Mouse (Mus musculus): ENCODE data around the gene Usp44. TPM values are rescaled to one million over a fixed set of nuclear protein-coding genes. Genes with fewer than 3 reads are reported as not detected.
"Not testable (repeated sequence)": the region's sequence is repeated elsewhere in the genome, so short reads cannot be mapped to it uniquely, and the experiment has no call there.

The Usp44 gene
- 1.3 and 1.9 TPM in 2 replicates for polyA plus RNA-seq (2014; fragmentation: Nextera tagmentation; extraction: Ambion mirVana)

DNA sequence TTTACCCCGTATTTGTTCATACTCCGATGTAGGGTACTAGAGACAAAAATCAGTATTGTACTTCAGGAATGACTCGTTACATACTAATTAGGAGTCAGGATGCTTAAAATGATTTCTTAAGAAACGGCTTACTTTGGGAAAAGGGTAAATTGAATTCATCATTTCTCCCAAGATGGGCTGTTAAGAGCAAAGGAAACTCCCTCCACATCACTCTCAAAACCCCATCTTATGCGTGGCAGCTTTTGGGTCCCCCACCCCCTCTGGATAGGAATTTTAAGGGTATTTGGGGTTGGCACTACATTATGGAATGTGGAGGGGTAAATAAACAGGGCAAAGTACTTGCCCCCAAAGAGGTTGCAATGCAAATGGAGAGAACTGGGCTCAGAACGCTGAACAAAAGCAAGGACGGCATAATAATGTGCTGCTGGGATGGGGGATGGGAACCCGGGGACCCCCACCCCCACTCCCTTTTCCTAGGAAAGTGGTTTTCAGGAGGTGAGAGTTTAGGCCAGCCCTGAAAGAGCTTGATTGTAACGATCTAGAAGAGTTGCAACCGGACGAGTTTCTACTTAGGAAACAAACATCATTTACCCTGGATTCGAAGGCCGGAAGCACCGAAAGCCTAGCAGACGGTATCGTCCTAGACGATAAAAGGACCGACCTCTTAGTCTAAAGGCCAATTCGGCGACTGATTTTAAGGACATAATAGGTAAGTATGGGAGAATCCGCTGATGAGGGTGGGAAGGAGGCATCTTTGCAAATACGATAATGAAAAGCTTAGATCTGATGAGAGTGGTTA lies at the start of gene Usp44:
Usp44 (plus strand) TSS at position 625 of the 799 bp plus-strand sequence.
- H3K9ac ChIP-seq (ENCODE audit: low read length), result no peak within 1 kb of the TSS
- 5% methylated on average over 22 of the region's 22 CpGs for WGBS

DNA sequence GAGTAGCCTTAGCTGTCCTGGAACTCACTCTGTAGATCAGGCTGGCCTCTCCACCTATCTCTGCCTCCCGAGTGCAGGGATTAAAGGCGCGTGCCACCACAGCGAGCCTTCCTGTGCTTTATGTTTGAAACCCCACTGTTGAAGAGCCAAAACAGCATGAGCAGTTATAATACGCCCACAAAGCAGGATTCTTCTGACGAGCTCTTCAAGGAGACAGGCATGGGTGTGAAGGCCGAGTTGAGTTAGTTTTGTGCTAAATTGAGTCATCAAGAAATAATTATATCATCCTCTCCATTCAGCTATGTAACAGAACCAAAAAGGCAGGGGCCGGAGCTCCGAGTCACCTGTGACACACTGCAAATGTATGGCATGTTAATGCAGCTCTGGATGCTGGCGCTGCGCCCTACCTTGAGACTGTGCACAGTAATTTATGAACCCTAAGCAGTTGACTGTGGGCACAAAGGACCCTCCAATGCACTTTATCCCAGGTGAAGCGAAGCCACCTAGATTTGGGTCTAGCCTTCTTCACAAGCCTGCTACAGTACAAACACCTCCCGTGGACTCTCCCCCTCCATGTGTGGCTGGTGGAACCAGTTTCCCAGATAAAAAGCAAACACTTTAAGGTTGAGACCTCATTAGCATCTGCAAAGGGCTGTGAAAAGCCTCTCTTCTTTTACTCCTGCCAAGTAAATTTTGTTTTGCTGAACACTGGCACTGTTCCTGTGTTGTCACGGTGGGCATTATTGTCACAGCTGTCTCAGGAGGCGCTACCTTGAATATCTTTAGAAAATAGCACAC lies 47.9 kb upstream of the Usp44 start:
- Histone ChIP-seq H3K9ac (ENCODE audit: low read length) (no peak overlapping the region), H3K27me3 (ENCODE audit: control insufficient read depth, insufficient read depth, low read length) (no peaks in the 10 kb centered on the region), H3K36me3 (ENCODE audit: control insufficient read depth, insufficient read depth, low read length) (no peaks in the 10 kb centered on the region), H3K4me1 (ENCODE audit: control insufficient read depth, insufficient read depth, low read length) (no peaks in the 10 kb centered on the region), H3K4me2 (ENCODE audit: low read depth, severe bottlenecking) (no peak overlapping the region), H3K27ac (replicated peaks; ENCODE audit: low read depth, low read length) (no peak overlapping the region), H3K9me3 (ENCODE audit: control insufficient read depth, low read length) (no peaks in the 10 kb centered on the region), H3K4me3 (ENCODE audit: low read depth, low read length) (no peak overlapping the region)
- DNase-seq (ENCODE audit: low spot score) (no peak), ATAC-seq (ENCODE audit: insufficient number of reproducible peaks, low FRiP score, low TSS enrichment, low read depth) (no peak)
- 77% methylated on average over 15 of the region's 15 CpGs for WGBS

More for the DNA sequence above, at the start of gene Usp44:
- Histone ChIP-seq H3K4me2 (ENCODE audit: low read depth, severe bottlenecking) (peak within 1 kb of the TSS; percentile 18; the same call in 1 of the 2 replicates), H3K9me3 (ENCODE audit: control insufficient read depth, low read length) (no peaks in the 10 kb centered on the region), H3K4me3 (ENCODE audit: low read depth, low read length) (no peak within 1 kb of the TSS), H3K36me3 (ENCODE audit: control insufficient read depth, insufficient read depth, low read length) (no peaks in the 10 kb centered on the region), H3K4me1 (ENCODE audit: control insufficient read depth, insufficient read depth, low read length) (no peaks in the 10 kb centered on the region; the same call in 1 of the 2 replicates), H3K27ac (replicated peaks; ENCODE audit: low read depth, low read length) (no peak within 1 kb of the TSS), H3K27me3 (ENCODE audit: control insufficient read depth, insufficient read depth, low read length) (peaks cover 37% of the 10 kb centered on the region)
- DNase-seq (ENCODE audit: low spot score), result peak; percentile 45
- no peak for ATAC-seq (ENCODE audit: insufficient number of reproducible peaks, low FRiP score, low TSS enrichment, low read depth)

- WGBS, result 66% methylated on average over 8 of the region's 8 CpGs
- Histone ChIP-seq H3K27ac (replicated peaks; ENCODE audit: low read depth, low read length) (no peak overlapping the region), H3K4me3 (ENCODE audit: low read depth, low read length) (no peak overlapping the region), H3K4me1 (ENCODE audit: control insufficient read depth, insufficient read depth, low read length) (no peaks in the 10 kb centered on the region), H3K9ac (ENCODE audit: low read length) (no peak overlapping the region), H3K36me3 (ENCODE audit: control insufficient read depth, insufficient read depth, low read length) (no peaks in the 10 kb centered on the region), H3K9me3 (ENCODE audit: control insufficient read depth, low read length) (no peaks in the 10 kb centered on the region), H3K27me3 (ENCODE audit: control insufficient read depth, insufficient read depth, low read length) (no peaks in the 10 kb centered on the region), H3K4me2 (ENCODE audit: low read depth, severe bottlenecking) (no peak overlapping the region)
- DNase-seq (ENCODE audit: low spot score) (no peak), ATAC-seq (ENCODE audit: insufficient number of reproducible peaks, low FRiP score, low TSS enrichment, low read depth) (no peak)
These were observed 31.5 kb upstream of the Usp44 start for GRCm38 (mm10) chr10:93799711-93800362.

- 66% methylated on average over 4 of the region's 4 CpGs for WGBS
- Histone ChIP-seq H3K4me3 (ENCODE audit: low read depth, low read length) (no peak overlapping the region), H3K4me1 (ENCODE audit: control insufficient read depth, insufficient read depth, low read length) (no peaks in the 10 kb centered on the region), H3K4me2 (ENCODE audit: low read depth, severe bottlenecking) (no peak overlapping the region), H3K27ac (replicated peaks; ENCODE audit: low read depth, low read length) (no peak overlapping the region), H3K36me3 (ENCODE audit: control insufficient read depth, insufficient read depth, low read length) (no peaks in the 10 kb centered on the region), H3K9me3 (ENCODE audit: control insufficient read depth, low read length) (no peaks in the 10 kb centered on the region), H3K9ac (ENCODE audit: low read length) (no peak overlapping the region), H3K27me3 (ENCODE audit: control insufficient read depth, insufficient read depth, low read length) (no peaks in the 10 kb centered on the region)
- no peak for ATAC-seq (ENCODE audit: insufficient number of reproducible peaks, low FRiP score, low TSS enrichment, low read depth)
- no peak for DNase-seq (ENCODE audit: low spot score)
These were observed 31.0 kb upstream of the Usp44 start for GRCm38 (mm10) chr10:93800363-93800722.

GRCm38 (mm10) chr10:93800895-93801294 lies 30.5 kb upstream of the Usp44 start:
- no peaks in the 10 kb centered on the region for H3K4me1 ChIP-seq (ENCODE audit: control insufficient read depth, insufficient read depth, low read length)
- no peaks in the 10 kb centered on the region for H3K9me3 ChIP-seq (ENCODE audit: control insufficient read depth, low read length)
- 87% methylated on average over 5 of the region's 5 CpGs for WGBS
- H3K36me3 ChIP-seq (ENCODE audit: control insufficient read depth, insufficient read depth, low read length), result no peaks in the 10 kb centered on the region
- H3K27ac ChIP-seq (replicated peaks; ENCODE audit: low read depth, low read length), result no peak overlapping the region
- H3K9ac ChIP-seq (ENCODE audit: low read length), result no peak overlapping the region
- no peak for DNase-seq (ENCODE audit: low spot score)
- H3K4me3 ChIP-seq (ENCODE audit: low read depth, low read length), result no peak overlapping the region
- no peak for ATAC-seq (ENCODE audit: insufficient number of reproducible peaks, low FRiP score, low TSS enrichment, low read depth)
- H3K27me3 ChIP-seq (ENCODE audit: control insufficient read depth, insufficient read depth, low read length), result no peaks in the 10 kb centered on the region
- H3K4me2 ChIP-seq (ENCODE audit: low read depth, severe bottlenecking), result no peak overlapping the region

- H3K27me3 ChIP-seq (ENCODE audit: control insufficient read depth, insufficient read depth, low read length), result no peaks in the 10 kb centered on the region
- ATAC-seq (ENCODE audit: insufficient number of reproducible peaks, low FRiP score, low TSS enrichment, low read depth) (no peak), DNase-seq (ENCODE audit: low spot score) (no peak)
- H3K9me3 ChIP-seq (ENCODE audit: control insufficient read depth, low read length), result no peaks in the 10 kb centered on the region
- 74% methylated on average over 6 of the region's 6 CpGs for WGBS
- H3K9ac ChIP-seq (ENCODE audit: low read length), result no peak overlapping the region
- no peaks in the 10 kb centered on the region for H3K4me1 ChIP-seq (ENCODE audit: control insufficient read depth, insufficient read depth, low read length)
- H3K36me3 ChIP-seq (ENCODE audit: control insufficient read depth, insufficient read depth, low read length), result no peaks in the 10 kb centered on the region
- no peak overlapping the region for H3K27ac ChIP-seq (replicated peaks; ENCODE audit: low read depth, low read length)
- no peak overlapping the region for H3K4me2 ChIP-seq (ENCODE audit: low read depth, severe bottlenecking)
- no peak overlapping the region for H3K4me3 ChIP-seq (ENCODE audit: low read depth, low read length)
These were observed 28.2 kb upstream of the Usp44 start for GRCm38 (mm10) chr10:93803199-93803598.

- not testable (repeated sequence) for ATAC-seq (ENCODE audit: insufficient number of reproducible peaks, low FRiP score, low TSS enrichment, low read depth); H3K9me3 ChIP-seq (ENCODE audit: control insufficient read depth, low read length); DNase-seq (ENCODE audit: low spot score); H3K36me3 ChIP-seq (ENCODE audit: control insufficient read depth, insufficient read depth, low read length); H3K27ac ChIP-seq (replicated peaks; ENCODE audit: low read depth, low read length); H3K4me2 ChIP-seq (ENCODE audit: low read depth, severe bottlenecking); H3K4me1 ChIP-seq (ENCODE audit: control insufficient read depth, insufficient read depth, low read length); H3K4me3 ChIP-seq (ENCODE audit: low read depth, low read length); H3K27me3 ChIP-seq (ENCODE audit: control insufficient read depth, insufficient read depth, low read length); H3K9ac ChIP-seq (ENCODE audit: low read length)
- WGBS, result 88% methylated on average over 8 of the region's 8 CpGs
These were observed 21.9 kb upstream of the Usp44 start for GRCm38 (mm10) chr10:93809438-93809837.

- Histone ChIP-seq H3K27me3 (ENCODE audit: control insufficient read depth, insufficient read depth, low read length) (no peaks in the 10 kb centered on the region), H3K9ac (ENCODE audit: low read length) (no peak overlapping the region), H3K4me3 (ENCODE audit: low read depth, low read length) (no peak overlapping the region), H3K9me3 (ENCODE audit: control insufficient read depth, low read length) (no peaks in the 10 kb centered on the region), H3K4me2 (ENCODE audit: low read depth, severe bottlenecking) (no peak overlapping the region), H3K27ac (replicated peaks; ENCODE audit: low read depth, low read length) (no peak overlapping the region), H3K36me3 (ENCODE audit: control insufficient read depth, insufficient read depth, low read length) (no peaks in the 10 kb centered on the region), H3K4me1 (ENCODE audit: control insufficient read depth, insufficient read depth, low read length) (no peaks in the 10 kb centered on the region)
- 52% methylated on average over 7 of the region's 7 CpGs for WGBS
- DNase-seq (ENCODE audit: low spot score), result no peak
- ATAC-seq (ENCODE audit: insufficient number of reproducible peaks, low FRiP score, low TSS enrichment, low read depth), result no peak
These were observed 20.7 kb upstream of the Usp44 start for GRCm38 (mm10) chr10:93810590-93811185.

All from limb, embryonic 11.5 days (tissue).